Mouse (Mus musculus) kidney, adult 2 months (tissue): Measurements from ENCODE around the gene Casc4. TPM values are rescaled to one million over a fixed set of nuclear protein-coding genes. Genes with fewer than 3 reads are reported as not detected.
A peak's percentile ranks its signal among the peaks of the same experiment; 100 is the strongest.

Experiments used
- DNase-seq: peaks from one replicate; pipeline ENCODE4 v3.0.0; 2021
- H3K27ac ChIP-seq: fragments of 200-500 bp; 2 replicates; pipeline ENCODE4 v1.5.1; 2012; ENCODE audit warnings: low read depth, low read length, control low read depth, inconsistent platforms; ENCODE audit not compliant: insufficient read depth
- H3K27me3 ChIP-seq: fragments of 200-500 bp; replicated peaks from 2 replicates; pipeline ENCODE4 v1.6.1; 2012; ENCODE audit warnings: mild to moderate bottlenecking, moderate library complexity, low read length, inconsistent platforms; ENCODE audit not compliant: control insufficient read depth, insufficient read depth
- H3K36me3 ChIP-seq: fragments of 200-500 bp; 2 replicates; pipeline ENCODE4 v1.6.1; 2012; ENCODE audit warnings: mild to moderate bottlenecking, moderate library complexity, low read length, inconsistent platforms; ENCODE audit not compliant: control insufficient read depth, insufficient read depth
- H3K4me1 ChIP-seq: fragments of 200-500 bp; 2 replicates; pipeline ENCODE4 v1.6.1; 2011; ENCODE audit warnings: low read length; ENCODE audit not compliant: control insufficient read depth, insufficient read depth
- H3K4me3 ChIP-seq: fragments of 200-500 bp; 2 replicates; pipeline ENCODE4 v1.5.1; 2011; ENCODE audit warnings: mild to moderate bottlenecking, low read depth, low read length, control low read depth; ENCODE audit not compliant: insufficient read depth
- CTCF ChIP-seq: fragments of 200-500 bp; conservative IDR thresholded peaks from 2 replicates; pipeline ENCODE4 v1.5.1; 2011; ENCODE audit warnings: low read depth, mild to moderate bottlenecking, control low read depth, low read length, moderate library complexity, mixed read lengths; ENCODE audit not compliant: insufficient read depth, insufficient read length
- POLR2A ChIP-seq: fragments of 200-500 bp; IDR thresholded peaks from one replicate; pipeline ENCODE4 v1.6.1; 2011; ENCODE audit warnings: low read depth, low read length, control low read depth
- WGBS: fragments of 180-500 bp; shearing (Covaris S2); methylation state at CpG from one replicate; pipeline ENCODE4 v1.1.7; 2018; 5-methylcytosine and 5-hydroxymethylcytosine counted together
- polyA plus RNA-seq: library from polyadenylated mRNA; depleted of rRNA; stranded (reverse); fragments of >200 nt; gene quantifications from 2 replicates; pipeline ENCODE4 v1.2.3, GENCODE M21; 2012

Gene Casc4
- polyA plus RNA-seq, 1 experiment: 9.6 TPM

- DNase-seq: no peak
- H3K4me1 ChIP-seq: peaks cover 3% of the 10 kb centered on the region; the same call in 1 of the 2 replicates
- H3K27ac ChIP-seq: no peak overlapping the region
- no peaks in the 10 kb centered on the region for H3K27me3 ChIP-seq
- no peak overlapping the region for H3K4me3 ChIP-seq
- no peak for TF ChIP-seq POLR2A
- no peak for TF ChIP-seq CTCF
- WGBS: 93% methylated on average over 1 of the region's 1 CpGs
- no peaks in the 10 kb centered on the region for H3K36me3 ChIP-seq
Observed at GRCm38 (mm10) chr2:121879506-121879905, 12.7 kb downstream of the Casc4 start.

- Histone ChIP-seq H3K27ac (peak overlapping the region; percentile 31; the same call in 1 of the 2 replicates), H3K36me3 (no peaks in the 10 kb centered on the region), H3K4me3 (no peak overlapping the region), H3K4me1 (peaks cover 10% of the 10 kb centered on the region; the same call in 1 of the 2 replicates), H3K27me3 (no peaks in the 10 kb centered on the region)
- 15% methylated on average over 1 of the region's 1 CpGs for WGBS
- no peak for TF ChIP-seq CTCF
- TF ChIP-seq POLR2A: no peak
- no peak for DNase-seq
Observed at GRCm38 (mm10) chr2:121885509-121886106, 18.8 kb downstream of the Casc4 start.

DNA sequence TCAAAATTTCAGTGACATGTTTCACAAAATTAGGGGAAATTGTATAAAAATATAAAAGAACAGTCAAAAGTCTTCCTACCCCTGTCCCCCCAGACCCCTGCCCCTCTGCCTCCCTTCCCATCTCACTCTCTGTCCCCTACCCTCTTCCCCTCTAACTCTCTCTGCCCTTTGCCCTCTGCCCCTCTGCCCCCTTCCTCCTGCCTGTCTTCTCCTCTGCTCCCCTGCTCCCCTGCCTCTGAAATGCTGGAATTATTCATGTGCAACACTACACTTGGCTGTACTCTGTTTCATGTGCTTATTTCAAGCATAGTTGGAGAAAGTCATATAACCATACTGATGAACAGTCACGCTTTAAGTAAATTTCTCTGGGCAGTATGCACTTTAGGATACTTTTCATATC, 19.6 kb downstream of the Casc4 start:
- peaks cover 7% of the 10 kb centered on the region; the same call in 1 of the 2 replicates for H3K4me1 ChIP-seq
- H3K36me3 ChIP-seq: no peaks in the 10 kb centered on the region
- no peak for TF ChIP-seq POLR2A
- H3K27me3 ChIP-seq: no peaks in the 10 kb centered on the region
- peak; percentile 55 for DNase-seq
- 63% methylated on average over 1 of the region's 1 CpGs for WGBS
- no peak overlapping the region for H3K4me3 ChIP-seq
- no peak overlapping the region for H3K27ac ChIP-seq

GRCm38 (mm10) chr2:121888720-121889497, 22.1 kb downstream of the Casc4 start:
- WGBS: 51% methylated on average over 3 of the region's 3 CpGs
- TF ChIP-seq POLR2A: no peak
- TF ChIP-seq CTCF: no peak
- H3K4me3 ChIP-seq: no peak overlapping the region
- peak overlapping the region; percentile 24 for H3K27ac ChIP-seq
- no peaks in the 10 kb centered on the region for H3K36me3 ChIP-seq
- peaks cover 7% of the 10 kb centered on the region; the same call in 1 of the 2 replicates for H3K4me1 ChIP-seq
- H3K27me3 ChIP-seq: no peaks in the 10 kb centered on the region
- peak; percentile 53 for DNase-seq

- peaks cover 3% of the 10 kb centered on the region; the same call in 1 of the 2 replicates for H3K4me1 ChIP-seq
- H3K27me3 ChIP-seq: no peaks in the 10 kb centered on the region
- no peak overlapping the region for H3K27ac ChIP-seq
- DNase-seq: no peak
- H3K4me3 ChIP-seq: no peak overlapping the region
- TF ChIP-seq POLR2A: no peak
- TF ChIP-seq CTCF: no peak
- WGBS: 82% methylated on average over 2 of the region's 2 CpGs
- H3K36me3 ChIP-seq: no peaks in the 10 kb centered on the region
Observed at GRCm38 (mm10) chr2:121895261-121895660, 28.5 kb downstream of the Casc4 start.

GRCm38 (mm10) chr2:121896825-121897224, 30.1 kb downstream of the Casc4 start:
- TF ChIP-seq POLR2A (no peak), CTCF (no peak)
- Histone ChIP-seq H3K36me3 (no peaks in the 10 kb centered on the region), H3K27me3 (no peaks in the 10 kb centered on the region), H3K27ac (no peak overlapping the region), H3K4me1 (peaks cover 3% of the 10 kb centered on the region; the same call in 1 of the 2 replicates), H3K4me3 (no peak overlapping the region)
- no peak for DNase-seq
- 64% methylated on average over 1 of the region's 1 CpGs for WGBS

- H3K36me3 ChIP-seq: no peaks in the 10 kb centered on the region
- 79% methylated on average over 3 of the region's 3 CpGs for WGBS
- TF ChIP-seq CTCF (peak; percentile 45), POLR2A (no peak)
Observed at GRCm38 (mm10) chr2:121909975-121910374, 43.2 kb downstream of the Casc4 start.

More at GRCm38 (mm10) chr2:121909975-121910374, 43.2 kb downstream of the Casc4 start:
- Histone ChIP-seq H3K4me1 (no peaks in the 10 kb centered on the region), H3K27me3 (no peaks in the 10 kb centered on the region), H3K4me3 (no peak overlapping the region), H3K27ac (no peak overlapping the region)
- no peak for DNase-seq
